Mouse (Mus musculus) layer of hippocampus, adult 8-10 months (tissue): Measurements from ENCODE around the gene Strbp. TPM values are rescaled to one million over a fixed set of nuclear protein-coding genes. Genes with fewer than 3 reads are reported as not detected.
A peak's percentile ranks its signal among the peaks of the same experiment; 100 is the strongest.
"Not testable (repeated sequence)": the region's sequence is repeated elsewhere in the genome, so short reads cannot be mapped to it uniquely, and the experiment has no call there.

Experiments
- DNase-seq, 2 experiments: peaks; one replicate each; pipeline ENCODE4 v3.0.0; 2022; ENCODE audit warnings: low spot score in 2 of 2
- total RNA-seq, 4 experiments: library from RNA; stranded (reverse); gene quantifications; 2 replicates each; pipeline ENCODE4 v1.2.4; 2022

Strbp gene
- total RNA-seq, 4 experiments from 2014 or later = 154 to 203 (median 181) TPM

- no peak for DNase-seq
Measured at GRCm38 (mm10) chr2:37529397-37529796, 174.3 kb downstream of the Strbp start.

- DNase-seq = no peak
Measured at GRCm38 (mm10) chr2:37527587-37527986, 176.1 kb downstream of the Strbp start.

DNA sequence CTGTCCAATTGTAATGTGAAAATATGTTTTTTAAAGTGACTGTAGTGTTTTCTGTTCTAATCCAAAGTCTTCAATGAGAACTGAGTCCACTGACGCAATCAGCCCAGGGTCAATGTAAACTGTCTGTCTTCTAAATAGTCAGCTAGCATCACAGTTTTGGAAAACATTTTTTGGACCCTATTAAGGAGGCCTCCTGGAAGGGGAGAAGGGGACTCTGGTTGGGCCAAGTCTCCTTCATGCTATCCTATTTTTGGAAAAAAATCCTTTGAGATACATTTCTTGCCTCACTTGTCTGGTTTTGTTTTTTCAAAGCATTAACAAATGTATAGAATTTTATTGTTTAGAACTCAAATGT is 184.4 kb downstream of the Strbp start:
- DNase-seq = no peak

- no peak for DNase-seq
Measured at GRCm38 (mm10) chr2:37518561-37519285, 184.9 kb downstream of the Strbp start.

DNA sequence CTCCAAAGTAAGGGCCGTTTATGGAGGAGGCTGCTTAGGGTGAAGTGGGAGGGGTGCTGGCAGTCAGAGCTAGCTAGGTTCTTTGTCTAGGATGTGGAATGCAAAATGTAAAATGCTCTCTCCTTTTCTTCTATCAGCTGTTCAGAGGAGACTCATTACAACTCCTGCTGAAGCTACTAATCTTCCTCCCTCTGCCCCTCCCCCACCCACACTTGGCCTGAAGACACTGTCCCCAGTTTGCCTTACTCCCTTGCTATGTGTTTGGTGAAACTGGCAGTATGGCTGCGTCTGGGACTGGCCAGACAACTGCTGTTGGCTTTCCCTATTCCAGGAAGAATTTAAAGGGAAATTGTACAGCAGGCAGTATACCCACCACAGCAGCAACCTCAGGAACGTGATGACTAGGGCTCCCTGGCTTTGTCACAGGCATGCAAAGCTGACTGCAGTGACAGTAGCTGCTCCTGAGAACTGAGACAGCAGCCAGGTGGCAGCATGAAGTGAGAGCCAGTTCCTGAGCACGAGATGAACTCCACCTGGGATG is 186.7 kb downstream of the Strbp start:
- DNase-seq = peak in 1 of 2 experiments; percentile 19

DNA sequence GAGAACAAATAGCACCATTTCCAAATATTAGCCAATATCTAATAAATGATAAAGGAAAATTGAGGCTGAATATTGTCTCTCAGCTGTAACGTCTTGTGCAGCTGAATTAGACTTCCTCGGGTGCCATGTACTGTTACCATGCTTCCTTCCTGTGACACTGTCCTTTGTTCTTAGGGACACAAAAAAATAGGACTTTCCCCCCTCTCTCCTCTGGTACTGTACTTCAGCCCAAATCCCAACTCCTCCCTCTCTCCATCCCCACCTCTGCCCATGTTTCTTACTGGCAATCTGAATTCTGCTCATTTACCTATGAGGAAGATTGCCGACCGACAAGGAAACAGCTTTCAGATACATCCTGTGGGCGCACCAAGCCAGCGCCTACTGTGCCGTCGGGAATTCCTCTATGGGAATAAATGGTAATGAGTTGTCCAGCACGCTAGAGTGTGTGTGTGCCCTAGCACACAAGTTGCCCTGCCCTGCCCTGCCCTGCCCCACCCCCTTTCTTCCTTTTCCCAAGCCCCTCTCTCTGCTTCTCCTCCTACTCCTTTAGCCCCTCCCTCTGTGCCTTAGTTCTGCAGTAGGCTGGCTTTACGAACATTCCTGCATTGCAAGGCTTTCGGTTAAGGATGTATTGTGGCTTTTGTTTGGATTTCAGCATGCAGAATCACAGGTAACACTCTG is 187.5 kb downstream of the Strbp start, which contains the start of gene Gpr21:
TSS of gene Gpr21 (plus strand) at position 303 of the 681 bp plus-strand sequence.
- DNase-seq = no peak

DNA sequence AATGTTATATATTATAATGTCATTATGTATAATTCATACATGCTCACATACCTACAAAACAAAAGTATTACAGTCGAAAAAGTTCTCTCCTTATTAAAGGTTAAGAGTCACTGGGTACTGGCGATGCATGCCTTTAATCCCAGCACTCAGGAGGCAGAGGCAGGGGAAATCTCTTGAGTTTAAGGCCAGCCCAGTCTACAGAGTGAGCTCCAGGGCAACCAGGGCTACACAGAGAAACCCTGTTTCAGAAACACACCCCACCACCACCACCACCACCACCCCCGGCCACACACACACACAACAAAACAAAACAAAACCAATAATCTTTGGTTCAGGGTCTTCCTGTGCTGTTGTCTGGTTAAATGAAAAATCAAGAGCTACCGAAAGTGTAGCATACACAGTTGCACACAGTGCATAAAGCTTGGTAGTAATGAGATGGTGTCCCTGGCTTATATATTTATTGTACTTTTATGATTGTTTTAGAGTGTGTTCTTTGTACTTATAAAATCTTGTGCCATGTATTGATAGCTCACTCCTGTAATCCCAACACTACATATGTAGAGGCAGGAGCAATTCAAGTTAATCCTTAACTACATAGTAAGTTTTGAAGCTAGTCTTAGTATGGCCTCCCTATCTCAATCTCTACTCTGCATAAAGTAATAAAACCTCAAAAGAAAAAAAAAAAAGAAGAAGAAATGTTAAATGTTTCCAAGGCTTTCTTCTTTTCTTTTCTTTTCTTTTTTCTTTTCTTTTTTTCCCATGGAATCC is 192.3 kb downstream of the Strbp start:
- no peak for DNase-seq

DNA sequence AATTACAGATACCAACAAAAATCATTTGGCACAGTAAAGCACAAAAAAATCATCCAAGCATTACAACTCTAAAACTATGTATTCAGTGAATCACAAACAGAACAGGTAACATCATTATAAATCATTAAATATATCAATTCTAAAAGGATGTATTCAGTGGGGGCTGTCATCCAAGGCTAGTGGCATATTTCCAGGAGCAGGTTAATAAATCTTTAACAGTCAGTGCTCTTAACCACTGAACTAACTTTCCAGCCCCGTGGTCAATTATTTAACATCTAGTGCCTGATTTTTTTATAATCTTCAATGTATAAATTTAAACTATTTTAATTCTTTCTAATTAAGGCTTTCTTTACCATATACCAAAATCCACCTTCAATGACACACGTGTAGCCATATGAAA is 197.8 kb downstream of the Strbp start:
- not testable (repeated sequence) for DNase-seq

- no peak for DNase-seq
Measured at GRCm38 (mm10) chr2:37497321-37497720, 206.3 kb downstream of the Strbp start.

DNA sequence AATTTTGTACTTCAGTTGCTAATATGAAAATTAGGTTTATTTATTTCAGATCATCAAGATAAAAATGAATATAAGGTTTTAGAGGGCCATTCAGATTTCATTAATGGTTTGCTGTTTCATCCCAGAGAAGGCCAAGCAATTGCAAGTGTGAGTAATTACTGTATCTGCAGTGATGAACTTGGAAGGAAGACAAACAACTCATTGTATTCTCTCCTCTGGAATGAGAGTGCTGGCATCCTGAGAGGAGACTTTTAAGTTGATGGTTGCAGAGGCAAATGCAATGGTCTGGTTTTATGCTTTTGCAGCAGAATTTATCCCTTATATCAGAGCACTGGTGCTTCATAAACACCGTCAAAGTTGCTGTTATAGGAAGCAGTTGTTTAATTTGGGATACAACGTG is 214.7 kb downstream of the Strbp start:
- no peak for DNase-seq

GRCm38 (mm10) chr2:37486408-37486807 is 217.3 kb downstream of the Strbp start:
- DNase-seq = no peak

- no peak for DNase-seq
Measured at GRCm38 (mm10) chr2:37485370-37485769, 218.3 kb downstream of the Strbp start.

DNA sequence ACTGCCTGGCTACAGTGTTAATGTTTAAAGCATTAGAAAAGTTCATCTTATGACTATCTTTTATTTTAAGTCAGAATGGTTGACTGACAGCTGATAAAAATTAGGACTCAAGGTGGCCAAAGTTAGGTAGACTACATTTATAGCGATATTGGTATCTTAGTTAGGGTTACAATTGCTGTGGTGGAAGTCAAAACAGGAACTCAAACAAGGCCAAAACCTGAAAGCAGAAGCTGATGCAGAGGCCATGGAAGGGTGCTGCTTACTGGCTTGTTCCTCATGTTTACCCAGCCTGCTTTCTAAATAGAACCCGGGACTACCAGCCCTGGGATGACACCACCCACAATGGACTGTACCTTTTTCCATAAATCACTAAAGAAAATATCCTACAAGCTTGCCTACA is 219.5 kb downstream of the Strbp start:
- DNase-seq = no peak

- DNase-seq = no peak
Measured at GRCm38 (mm10) chr2:37480039-37480438, 223.6 kb downstream of the Strbp start.

DNA sequence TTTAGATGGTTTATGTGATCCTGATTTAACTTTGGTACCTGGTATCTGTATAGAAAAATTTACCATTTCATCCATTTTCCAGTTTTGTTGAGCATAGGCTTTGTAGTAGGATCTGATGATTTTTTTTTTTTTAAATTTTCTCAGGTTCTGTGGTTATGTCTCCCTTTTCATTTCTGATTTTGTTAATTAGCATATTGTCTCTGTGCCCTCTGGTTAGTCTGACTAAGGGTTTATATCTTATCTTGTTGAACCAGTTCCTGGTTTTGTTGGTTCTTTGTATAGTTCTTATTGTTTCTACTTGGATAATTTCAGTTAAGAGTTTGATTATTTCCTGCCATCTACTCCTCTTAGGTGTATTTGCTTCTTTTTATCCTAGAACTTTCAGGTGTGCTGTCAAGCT is 224.1 kb downstream of the Strbp start:
- no peak for DNase-seq

- DNase-seq = no peak
Measured at GRCm38 (mm10) chr2:37466266-37466665, 237.4 kb downstream of the Strbp start.

GRCm38 (mm10) chr2:37460707-37461106 is 243.0 kb downstream of the Strbp start:
- DNase-seq = no peak

DNA sequence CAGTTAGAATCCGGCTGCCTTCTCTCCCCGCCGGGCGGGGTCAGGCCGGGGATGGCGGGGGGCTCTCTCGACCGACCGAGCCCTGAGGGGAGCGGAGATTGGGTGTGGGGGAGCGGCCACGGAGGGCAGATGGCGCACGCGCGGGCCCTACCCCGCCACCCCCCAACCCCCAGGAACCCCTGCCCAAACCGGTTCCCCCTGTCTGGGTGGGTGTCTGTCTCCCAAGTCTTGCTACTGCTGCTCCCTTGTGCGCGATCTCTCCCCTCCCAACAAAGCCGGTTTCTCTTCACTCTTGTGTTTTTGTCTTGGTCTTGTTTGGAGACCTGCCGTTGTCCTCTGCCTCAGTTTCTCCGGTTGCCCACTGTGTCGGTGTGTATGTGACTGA is 251.3 kb downstream of the Strbp start:
- DNase-seq = no peak

GRCm38 (mm10) chr2:37451667-37452375 is 251.8 kb downstream of the Strbp start:
- peak; percentile 82 to 89 for DNase-seq

- peak; percentile 95 for DNase-seq
Measured at GRCm38 (mm10) chr2:37442611-37443591, 260.8 kb downstream of the Strbp start, which contains the start of the genes Zbtb26, Zbtb6 and Rabgap1. Gene Zbtb26, minus strand, starts transcription at chr2:37443135. Gene Zbtb6, minus strand, starts transcription at chr2:37443171. Gene Rabgap1, plus strand, starts transcription at chr2:37443279.
